Mouse (Mus musculus): ENCODE data around the gene Gab3.
"Not testable (repeated sequence)": the region's sequence is repeated elsewhere in the genome, so short reads cannot be mapped to it uniquely, and the experiment has no call there.

Gab3 gene

DNA sequence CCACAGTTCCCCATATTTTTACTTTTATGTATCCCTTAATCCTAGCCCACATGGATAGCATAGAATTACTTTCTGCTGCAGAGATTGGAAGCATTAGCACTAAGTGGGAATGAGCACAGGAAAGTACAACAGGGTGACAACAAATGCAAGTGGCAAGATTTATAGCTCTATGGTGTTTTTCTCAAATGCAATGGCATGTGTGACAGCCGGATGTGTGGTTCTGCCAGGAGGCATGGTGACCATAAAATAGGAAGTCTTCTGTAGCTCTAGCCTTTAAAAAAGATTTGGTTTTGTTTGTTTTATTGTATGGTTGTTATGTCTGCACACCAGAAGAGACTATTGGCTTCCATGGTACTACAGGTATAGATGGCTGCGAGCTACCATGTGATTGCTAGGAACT lies 50.1 kb downstream of the Gab3 start:
- no peak for DNase-seq (ENCODE audit: low read depth, low spot score)

GRCm38 (mm10) chrX:75034054-75034453 lies 51.2 kb downstream of the Gab3 start:
- not testable (repeated sequence) for DNase-seq (ENCODE audit: low read depth, low spot score)

GRCm38 (mm10) chrX:74983734-74984133 lies 101.5 kb downstream of the Gab3 start:
- DNase-seq (ENCODE audit: low read depth, low spot score): no peak

GRCm38 (mm10) chrX:74962899-74963298 lies 122.4 kb downstream of the Gab3 start:
- peak; percentile 26 for DNase-seq (ENCODE audit: low read depth, low spot score)

- not testable (repeated sequence) for DNase-seq (ENCODE audit: low read depth, low spot score)
Observed at GRCm38 (mm10) chrX:74959161-74959560, 126.1 kb downstream of the Gab3 start.

Measured in A20 (cell line).